Mouse (Mus musculus): ENCODE data around the gene Fosl1.

- TF ChIP-seq CHD2 (IDR thresholded peaks at IDR 0.05; ENCODE audit: low read depth, low read length) = no peak
- no peak for TF ChIP-seq ZC3H11A (IDR thresholded peaks at IDR 0.05; ENCODE audit: borderline replicate concordance, low read depth, low read length)
- TF ChIP-seq HCFC1 (IDR thresholded peaks at IDR 0.05; ENCODE audit: borderline replicate concordance, insufficient read depth, low read length) = no peak
- no peak for TF ChIP-seq ZNF384 (IDR thresholded peaks at IDR 0.05; ENCODE audit: low read depth, low read length)
- TF ChIP-seq MAFK (IDR thresholded peaks at IDR 0.05; ENCODE audit: insufficient read depth, low read depth, low read length) = no peak
These were observed 12.5 kb downstream of the Fosl1 start for GRCm38 (mm10) chr19:5459896-5460295.

Data from ES-E14 (cell line).